Mouse (Mus musculus) mouse embryonic stem cell (cell line): ENCODE data around the gene Rtp4.

Experiments
- in situ Hi-C, 2 experiments: fragments of 300-500 bp; cut with MboI; formaldehyde crosslinking; loops; 1 replicate in 1 of 2; 3 replicates in 1 of 2; pipeline ENCODE4 v1.14.3; 2019 to 2020; ENCODE audit warnings: low sequenced_read_pairs in 2 of 2, low pct_unique_long_range_greater_than_20kb in 1 of 2, mixed read lengths in 1 of 2; ENCODE audit not compliant: unreplicated experiment in 1 of 2

Rtp4 gene

GRCm38 (mm10) chr16:23505904-23506687 lies 14.0 kb upstream of the Rtp4 start:
- in situ Hi-C loops = no loop called here

DNA sequence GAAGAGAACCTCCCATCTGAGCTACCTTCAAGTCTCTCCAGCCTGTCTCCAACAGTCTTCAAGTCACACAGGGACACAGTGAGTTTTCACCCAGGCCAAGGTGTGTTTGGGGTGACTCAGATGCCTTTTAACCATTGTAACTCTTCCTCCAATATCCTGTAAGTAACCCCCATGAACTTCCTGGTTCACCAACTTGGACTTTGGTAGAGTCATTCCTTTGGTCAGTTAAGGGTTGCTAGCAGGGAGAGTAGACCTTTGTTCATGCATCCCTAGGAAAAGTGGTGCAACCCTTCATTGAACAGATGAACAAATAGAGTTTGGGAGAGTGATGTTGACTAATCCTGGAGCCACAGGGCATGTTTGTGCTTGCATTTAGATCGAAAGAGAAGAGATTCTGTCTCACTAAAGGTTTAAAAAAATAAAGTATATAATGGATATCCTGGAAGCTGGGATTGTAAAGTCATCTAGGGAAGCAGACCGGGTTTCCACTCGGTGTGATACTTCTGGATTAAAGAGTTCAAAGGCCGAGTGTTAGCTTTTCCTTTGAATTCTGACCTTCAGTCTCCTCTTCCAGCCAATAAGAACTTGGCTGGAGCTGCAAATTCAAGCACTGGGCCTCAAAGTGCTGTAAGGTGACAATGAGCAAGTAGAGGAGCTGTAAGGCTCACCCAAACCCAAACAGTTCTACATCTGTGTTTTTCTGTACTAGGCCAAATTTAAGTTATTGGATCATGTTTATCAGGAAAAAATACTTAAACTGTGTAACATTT lies 8.7 kb upstream of the Rtp4 start:
- in situ Hi-C loops = no loop called here

DNA sequence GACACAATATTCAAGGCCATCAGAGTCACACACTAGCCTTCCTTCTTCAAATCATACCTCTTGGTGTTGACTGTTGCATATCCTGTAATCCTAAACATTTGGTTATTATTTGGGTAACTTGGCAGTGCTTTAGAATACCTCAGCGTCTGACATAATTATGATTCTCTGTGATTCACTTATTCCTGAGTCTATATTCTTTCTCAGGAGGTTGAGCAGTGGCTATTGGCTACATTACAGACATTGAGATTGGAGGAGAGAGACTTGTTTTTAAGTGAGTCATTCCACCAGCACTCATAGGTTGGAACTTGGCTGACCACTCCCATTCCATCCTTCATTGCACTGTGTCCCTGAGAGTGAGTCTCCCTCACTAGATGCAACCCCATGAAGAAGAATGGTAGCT lies 6.7 kb upstream of the Rtp4 start:
- in situ Hi-C loops = no loop called here

- in situ Hi-C loops = no loop called here
These were observed 4.3 kb upstream of the Rtp4 start for GRCm38 (mm10) chr16:23515766-23516165.

DNA sequence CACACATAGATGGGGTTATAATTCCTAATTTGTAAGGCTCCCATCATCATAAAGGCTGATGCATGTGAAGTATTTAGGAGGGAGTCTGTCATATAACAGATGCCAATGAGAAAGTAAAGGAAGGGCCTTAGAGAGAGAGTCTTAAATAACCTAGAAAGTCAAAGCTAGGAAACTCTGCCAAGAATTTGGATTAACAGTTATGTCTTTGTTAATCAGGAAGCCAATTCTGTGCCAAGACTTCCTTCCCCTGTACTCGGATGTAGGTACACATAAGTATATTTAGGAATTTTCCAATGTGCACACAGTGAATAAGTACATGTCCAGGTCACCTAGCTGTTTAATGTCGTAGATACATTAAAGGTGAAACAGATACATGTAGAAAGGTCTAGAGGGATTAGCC lies 3.5 kb upstream of the Rtp4 start:
- in situ Hi-C loops = no loop called here

GRCm38 (mm10) chr16:23517230-23517629 lies 2.9 kb upstream of the Rtp4 start:
- in situ Hi-C loops = no loop called here

DNA sequence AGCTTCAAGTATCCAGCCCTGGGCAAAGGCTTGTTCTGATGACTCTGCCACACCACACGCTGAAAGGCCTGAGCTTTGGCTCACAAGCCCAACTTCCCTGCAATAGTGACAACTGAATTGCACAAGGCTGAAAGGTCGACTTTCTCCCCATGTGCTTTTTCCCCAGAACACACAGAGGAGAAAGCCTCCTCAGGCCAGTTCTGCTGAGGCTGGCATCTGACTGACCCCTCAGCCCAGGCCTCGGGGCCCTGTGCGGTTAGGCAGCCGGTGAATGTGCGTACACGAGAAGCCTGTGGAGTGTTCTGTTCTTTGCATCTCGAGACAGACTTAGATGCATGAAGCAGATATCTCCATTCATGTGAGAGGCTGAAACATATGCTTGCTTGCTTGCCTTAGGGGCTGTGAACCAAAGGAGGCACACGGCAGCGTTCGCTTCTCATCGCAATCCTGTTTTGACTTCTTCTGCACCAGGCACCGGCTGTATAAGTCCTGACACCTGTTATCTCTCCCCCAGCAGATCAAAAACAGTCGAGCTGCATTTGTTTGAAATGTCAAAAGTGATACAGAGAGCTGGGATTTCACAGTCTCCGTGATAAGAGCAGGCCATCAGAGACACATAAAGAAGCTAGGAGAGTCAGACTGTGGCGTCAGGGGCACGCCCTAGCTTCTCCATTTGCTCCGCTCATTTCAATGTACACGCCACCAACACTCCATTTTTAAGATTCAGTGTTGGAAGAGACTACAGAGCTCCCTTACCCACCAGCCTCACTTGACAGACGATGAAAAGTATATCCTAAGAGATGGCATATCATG lies 2.1 kb upstream of the Rtp4 start:
- in situ Hi-C loops = no loop called here

- in situ Hi-C loops = no loop called here
These were observed 1.3 kb upstream of the Rtp4 start for GRCm38 (mm10) chr16:23518567-23519369.

GRCm38 (mm10) chr16:23519771-23520170 lies 320 bp upstream of the Rtp4 start:
- in situ Hi-C loops = no loop called here

- in situ Hi-C loops = no loop called here
These were observed 1.0 kb downstream of the Rtp4 start for GRCm38 (mm10) chr16:23521092-23521491.

DNA sequence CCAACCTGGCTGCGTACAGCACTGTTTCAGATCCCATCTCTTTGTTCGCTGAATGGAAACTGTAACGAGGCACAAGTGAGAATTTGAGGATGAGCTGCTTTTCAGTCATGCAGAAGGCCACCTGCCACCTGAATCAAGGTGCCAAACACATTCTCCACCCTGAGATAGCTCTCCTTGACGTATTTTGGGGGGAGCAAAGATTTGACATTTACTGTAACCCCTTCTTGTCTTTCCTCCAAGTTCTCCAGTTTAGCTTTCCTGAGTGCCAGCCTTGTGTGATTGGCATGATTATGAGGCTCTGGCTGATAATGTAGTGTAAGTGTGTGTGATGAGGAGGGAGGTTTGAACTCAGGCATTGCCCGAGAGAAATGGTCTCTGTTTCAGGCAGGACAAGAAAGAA lies 2.0 kb downstream of the Rtp4 start:
- in situ Hi-C loops = no loop called here

DNA sequence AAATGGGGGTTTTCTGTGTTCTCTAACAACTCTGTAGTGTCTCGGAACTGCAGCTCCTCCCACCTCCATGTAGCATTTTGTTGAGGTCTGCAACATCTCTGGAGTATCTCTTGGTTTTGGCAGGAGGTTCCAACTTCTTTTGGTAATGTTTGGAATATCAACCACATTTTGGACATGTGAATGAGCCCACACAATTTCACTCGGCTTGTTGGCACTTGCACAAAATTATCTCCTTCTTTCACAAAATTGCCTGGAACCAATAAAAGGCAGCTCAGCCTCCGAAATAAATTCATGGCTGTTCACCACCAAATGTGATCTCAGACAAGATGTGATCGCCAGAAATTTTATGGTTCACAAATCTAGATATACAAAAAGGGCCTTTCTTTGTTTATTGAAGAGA lies 9.1 kb downstream of the Rtp4 start:
- in situ Hi-C loops = no loop called here

DNA sequence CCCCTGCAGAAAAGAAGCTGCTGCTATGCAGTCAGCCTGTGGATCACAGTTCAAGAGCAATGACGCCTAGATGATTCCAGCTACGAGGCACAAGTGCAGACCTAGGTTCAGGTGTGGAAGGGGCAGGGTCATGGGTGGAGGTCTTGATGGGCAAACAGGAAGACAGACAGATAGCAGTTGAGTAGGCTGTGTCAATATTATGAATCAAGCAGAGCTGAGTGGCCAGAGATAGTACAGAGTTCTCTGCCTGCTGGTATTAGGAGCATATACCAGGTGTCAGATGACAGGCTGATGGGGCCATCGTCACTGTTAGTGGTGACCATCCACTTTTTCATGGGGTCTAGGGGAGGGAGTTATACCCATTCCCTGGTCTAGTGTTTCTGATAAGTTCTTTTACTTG lies 13.6 kb downstream of the Rtp4 start:
- in situ Hi-C loops = no loop called here

GRCm38 (mm10) chr16:23541046-23541445 lies 21.0 kb downstream of the Rtp4 start:
- in situ Hi-C loops = loop anchor here in 1 of 2 experiments (10.0 kb wide), 2 partner anchors 86 to 354 kb away; partner anchors contain the start of gene Sst

GRCm38 (mm10) chr16:23542866-23543265 lies 22.8 kb downstream of the Rtp4 start:
- in situ Hi-C loops = loop anchor here in 1 of 2 experiments (10.0 kb wide), 2 partner anchors 88 to 352 kb away; partner anchors contain the start of gene Sst

DNA sequence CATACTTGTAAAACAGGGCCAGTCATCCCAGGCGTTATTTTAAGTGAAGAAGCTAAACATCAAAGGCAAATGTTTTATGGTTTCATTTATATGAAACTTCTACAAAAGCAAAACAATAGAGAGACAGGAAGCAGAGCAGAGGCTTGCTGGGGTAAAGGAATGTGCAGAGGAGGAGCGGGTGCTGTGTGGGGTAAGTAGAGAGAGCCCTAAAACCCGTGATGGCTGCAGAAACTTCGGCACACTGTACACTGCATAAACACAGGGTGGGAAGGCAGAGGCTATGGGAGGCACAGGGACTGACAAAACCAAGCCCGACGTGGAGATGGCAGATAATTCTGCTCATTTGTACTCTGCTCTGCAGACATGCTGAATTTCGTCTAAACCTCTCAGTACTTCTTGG lies 24.3 kb downstream of the Rtp4 start:
- in situ Hi-C loops = loop anchor here in 1 of 2 experiments (10.0 kb wide), 2 partner anchors 90 to 350 kb away; partner anchors contain the start of gene Sst

DNA sequence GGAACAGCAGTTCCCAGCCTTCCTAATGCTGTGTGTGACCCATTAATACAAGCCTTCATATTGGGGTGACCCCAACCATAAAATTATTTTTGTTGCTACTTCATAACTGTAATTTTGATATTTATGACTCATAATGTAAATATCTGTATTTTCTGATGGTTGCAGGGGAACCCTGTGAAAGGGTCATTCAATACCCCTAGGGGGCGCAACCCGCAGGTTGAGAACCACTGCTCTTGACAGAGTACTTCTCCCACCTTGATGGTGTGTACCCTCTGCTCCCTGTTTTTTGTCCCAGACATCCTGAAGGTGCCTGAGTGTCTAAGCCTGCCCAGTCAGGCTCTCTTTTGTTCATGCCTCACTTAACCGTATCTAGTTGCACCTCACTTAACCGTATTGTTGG lies 27.7 kb downstream of the Rtp4 start:
- in situ Hi-C loops = loop anchor here in 1 of 2 experiments (10.0 kb wide), 2 partner anchors 93 to 347 kb away; partner anchors contain the start of gene Sst
